Mouse (Mus musculus): ENCODE measurements around the gene Setdb1. TPM values are rescaled to one million over a fixed set of nuclear protein-coding genes. Genes with fewer than 3 reads are reported as not detected.

Setdb1 gene
- polyA plus RNA-seq, 1 experiment from 2014 or later = 60.2 TPM

DNA sequence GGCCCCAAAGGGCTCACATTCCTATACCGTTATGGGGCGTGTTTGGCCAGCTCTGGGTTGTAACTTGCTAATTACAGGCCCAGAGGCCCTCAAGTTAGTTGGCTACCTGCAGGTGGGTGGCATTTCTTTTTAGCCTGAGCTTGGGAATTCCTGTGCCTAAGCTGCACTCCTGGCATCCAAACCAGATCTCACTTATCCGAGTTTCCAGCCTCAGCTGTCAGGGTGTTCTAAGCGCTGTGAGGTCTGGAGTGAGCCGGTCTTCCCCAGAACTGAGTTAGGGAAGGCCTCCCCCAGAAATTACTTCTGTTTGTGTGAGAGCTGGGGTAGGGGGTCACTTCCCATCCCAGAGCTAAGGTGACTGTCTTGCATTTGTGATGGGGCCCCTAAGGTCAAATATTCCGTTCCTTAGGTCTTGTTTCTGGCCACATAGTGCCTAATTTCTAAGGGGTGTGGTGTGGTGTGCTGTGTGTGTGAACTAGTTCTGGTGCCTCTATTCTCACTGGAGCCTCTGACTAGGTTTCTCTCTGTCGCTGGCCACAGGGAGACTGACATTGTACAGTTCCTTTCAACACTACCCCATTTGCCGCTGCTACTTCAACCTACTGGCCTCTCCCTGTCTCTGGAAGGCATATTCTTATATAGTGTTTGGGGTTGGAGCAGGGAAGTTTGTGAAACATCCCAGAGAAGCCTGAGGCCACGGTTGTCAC lies 41.0 kb downstream of the Setdb1 start:
- no peak for ATAC-seq (ENCODE audit: low FRiP score, low read depth)
- peaks cover 39% of the 10 kb centered on the region for H3K4me1 ChIP-seq

DNA sequence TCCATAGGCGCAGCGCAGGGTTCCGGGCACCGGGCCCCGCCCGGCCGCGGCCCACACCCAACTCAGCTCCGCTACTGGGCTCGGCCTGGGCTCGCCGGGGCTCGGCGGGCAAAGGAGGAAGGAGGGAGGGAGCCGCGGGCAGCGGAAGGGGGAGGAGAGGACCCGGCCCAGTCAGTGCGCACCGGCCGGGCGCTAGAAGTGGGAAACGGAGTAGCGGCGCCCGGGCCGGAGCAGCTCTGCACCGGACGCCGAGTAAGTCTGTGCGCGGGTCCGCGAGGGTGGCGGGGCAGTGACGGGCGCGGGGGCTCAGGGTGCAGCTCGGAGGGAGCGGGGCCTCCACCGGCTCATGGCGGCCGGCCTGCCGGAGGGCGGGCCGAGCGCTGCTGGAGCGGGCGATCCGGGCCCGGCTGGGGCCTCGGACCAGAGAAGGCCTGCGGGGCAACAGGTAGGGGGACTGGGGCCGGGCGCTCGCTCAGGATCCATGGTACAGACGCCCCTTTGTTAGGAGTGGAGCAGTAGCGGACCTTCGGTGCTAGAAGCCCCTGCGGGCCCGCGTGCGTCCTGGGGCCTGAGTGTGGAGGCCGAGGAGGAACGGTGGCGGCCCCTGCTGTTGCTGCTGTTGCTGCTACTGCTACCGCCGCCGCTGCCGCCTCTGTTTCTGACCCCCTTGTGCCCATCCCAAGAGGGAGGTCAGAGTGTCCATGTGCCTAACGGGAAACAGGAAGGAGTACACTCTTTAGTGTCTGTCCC lies 41.7 kb downstream of the Setdb1 start:
- Histone ChIP-seq H3K27ac (replicated peaks) (peak overlapping the region; percentile 92), H3K27me3 (no peaks in the 10 kb centered on the region; the same call in 1 of the 2 replicates), H3K4me1 (peaks cover 38% of the 10 kb centered on the region), H3K9ac (replicated peaks) (peak overlapping the region; percentile 96), H3K4me3 (peak overlapping the region; percentile 80), H3K36me3 (peaks cover 4% of the 10 kb centered on the region; the same call in 1 of the 2 replicates), H3K9me3 (no peaks in the 10 kb centered on the region), H3K4me2 (replicated peaks) (peak overlapping the region; percentile 68)
- WGBS = under 1% methylated on average over 69 of the region's 71 CpGs
- ATAC-seq (ENCODE audit: low FRiP score, low read depth) = peak; percentile 91

More for the DNA sequence above, 41.0 kb downstream of the Setdb1 start:
- 14% methylated on average over 9 of the region's 9 CpGs for WGBS
- H3K27me3 ChIP-seq = no peaks in the 10 kb centered on the region; the same call in 1 of the 2 replicates
- H3K9me3 ChIP-seq = no peaks in the 10 kb centered on the region
- H3K4me2 ChIP-seq (replicated peaks) = peak overlapping the region; percentile 68
- H3K27ac ChIP-seq (replicated peaks) = peak overlapping the region; percentile 92
- H3K9ac ChIP-seq (replicated peaks) = peak overlapping the region; percentile 96
- H3K4me3 ChIP-seq = peak overlapping the region; percentile 80
- peaks cover 12% of the 10 kb centered on the region for H3K36me3 ChIP-seq

DNA sequence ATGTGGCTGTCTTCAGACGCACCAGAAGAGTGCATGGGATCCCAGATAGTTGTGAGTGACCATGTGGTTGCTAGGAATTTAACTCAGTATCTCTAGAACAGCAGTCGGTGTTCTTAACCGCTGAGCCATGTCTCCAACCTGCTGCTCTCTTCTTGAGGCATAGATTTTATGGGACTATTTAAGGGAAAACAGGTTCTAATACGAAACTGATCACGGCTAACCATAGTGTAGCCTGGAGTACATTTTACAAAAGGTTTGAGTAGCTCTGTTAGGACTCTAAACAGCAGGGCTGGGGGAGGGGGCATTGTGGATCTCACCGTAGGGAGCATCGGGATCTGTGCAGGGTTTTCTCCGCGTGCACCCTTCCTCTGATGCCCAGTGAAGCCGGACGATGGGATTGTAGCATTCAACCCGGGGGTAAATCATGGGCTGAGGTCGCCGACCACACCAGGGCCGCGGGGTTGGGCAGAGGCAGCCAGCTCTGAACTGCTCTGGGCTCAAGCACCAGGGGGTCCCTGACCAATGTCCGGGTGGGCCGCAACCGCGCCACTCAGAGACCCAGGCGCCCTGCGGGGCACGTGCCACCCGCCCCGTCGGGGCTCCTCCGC lies 42.4 kb downstream of the Setdb1 start, which contains the start of gene Cers2:
Gene Cers2, plus strand, starts transcription at position 306 of the 608 bp plus-strand sequence.
- Histone ChIP-seq H3K27ac (replicated peaks) (peak within 1 kb of the TSS; percentile 92), H3K9me3 (no peaks in the 10 kb centered on the region), H3K9ac (replicated peaks) (peak within 1 kb of the TSS; percentile 96), H3K4me2 (replicated peaks) (peak within 1 kb of the TSS; percentile 68), H3K4me1 (peaks cover 35% of the 10 kb centered on the region), H3K36me3 (no peaks in the 10 kb centered on the region), H3K4me3 (peak within 1 kb of the TSS; percentile 80), H3K27me3 (no peaks in the 10 kb centered on the region; the same call in 1 of the 2 replicates)
- WGBS = 3% methylated on average over 27 of the region's 27 CpGs
- ATAC-seq (ENCODE audit: low FRiP score, low read depth) = peak; percentile 17; the same call in 1 of the 2 replicates

DNA sequence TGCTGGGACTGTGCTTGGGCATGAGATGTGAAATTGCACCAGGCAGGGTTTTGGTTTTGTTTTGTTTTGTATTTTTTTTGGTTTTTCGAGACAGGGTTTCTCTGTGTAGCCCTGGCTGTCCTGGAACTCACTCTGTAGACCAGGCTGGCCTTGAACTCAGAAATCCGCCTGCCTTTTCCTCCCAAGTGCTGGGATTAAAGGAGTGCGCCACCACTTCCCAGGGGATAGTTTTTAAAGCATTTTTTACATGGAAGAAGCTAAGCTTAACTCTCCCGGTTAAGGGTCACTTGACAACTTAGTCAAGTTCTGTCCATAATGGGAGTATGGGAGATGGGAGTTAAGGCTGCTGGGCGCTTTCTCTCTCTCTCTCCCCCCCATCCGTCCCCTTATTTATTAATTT lies 42.9 kb downstream of the Setdb1 start:
- H3K4me3 ChIP-seq = peak overlapping the region; percentile 80; the same call in 1 of the 2 replicates
- H3K9me3 ChIP-seq = no peaks in the 10 kb centered on the region
- H3K4me2 ChIP-seq (replicated peaks) = peak overlapping the region; percentile 68
- 62% methylated on average over 6 of the region's 6 CpGs for WGBS
- H3K27me3 ChIP-seq = no peaks in the 10 kb centered on the region; the same call in 1 of the 2 replicates
- no peak for ATAC-seq (ENCODE audit: low FRiP score, low read depth)
- H3K4me1 ChIP-seq = peaks cover 34% of the 10 kb centered on the region
- H3K27ac ChIP-seq (replicated peaks) = peak overlapping the region; percentile 92; the same call in 1 of the 2 replicates
- H3K36me3 ChIP-seq = no peaks in the 10 kb centered on the region
- no peak overlapping the region for H3K9ac ChIP-seq (replicated peaks)

DNA sequence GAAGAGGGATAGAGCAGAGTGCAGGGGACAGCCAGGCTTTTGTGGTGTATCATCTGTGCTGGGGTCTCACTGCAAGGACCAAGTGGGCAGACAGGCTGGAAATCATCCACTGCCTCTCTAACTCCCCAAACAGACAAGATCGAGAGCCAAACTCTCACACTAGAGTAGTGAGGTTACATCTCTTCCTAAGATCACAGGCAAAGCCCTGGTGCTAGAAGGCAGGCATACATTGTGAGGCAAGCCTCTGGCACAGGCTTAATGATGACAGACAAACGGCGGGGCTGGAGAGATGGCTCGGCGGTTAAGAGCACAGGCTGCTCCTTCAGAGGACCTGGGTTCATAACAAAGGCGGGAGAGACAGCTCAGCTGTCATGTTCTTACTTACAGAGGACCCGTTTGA lies 43.5 kb downstream of the Setdb1 start:
- Histone ChIP-seq H3K4me1 (peaks cover 28% of the 10 kb centered on the region), H3K9me3 (no peaks in the 10 kb centered on the region), H3K4me3 (no peak overlapping the region), H3K27me3 (no peaks in the 10 kb centered on the region; the same call in 1 of the 2 replicates), H3K27ac (replicated peaks) (no peak overlapping the region), H3K4me2 (replicated peaks) (no peak overlapping the region), H3K9ac (replicated peaks) (no peak overlapping the region), H3K36me3 (no peaks in the 10 kb centered on the region)
- no peak for ATAC-seq (ENCODE audit: low FRiP score, low read depth)
- WGBS = 37% methylated on average over 7 of the region's 7 CpGs

DNA sequence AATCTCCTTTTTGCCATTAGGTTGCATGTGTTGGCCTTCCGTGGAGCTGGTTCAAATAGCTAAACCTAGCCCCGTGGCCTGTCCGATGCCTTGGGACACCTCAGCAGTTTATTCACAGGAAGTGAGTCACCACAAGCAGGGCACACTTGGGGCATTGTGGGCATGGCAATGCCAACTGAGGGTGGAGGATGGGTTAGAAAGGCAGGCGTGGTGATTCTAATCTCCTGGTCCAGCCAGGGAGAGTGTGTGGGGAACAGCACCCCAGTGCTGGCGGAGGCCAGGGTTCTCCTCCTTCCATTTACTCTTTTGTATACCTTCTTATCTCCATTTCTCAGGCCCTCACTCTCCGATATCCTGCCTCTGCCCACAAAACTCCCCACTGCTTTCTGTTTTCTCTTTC lies 44.4 kb downstream of the Setdb1 start:
- Histone ChIP-seq H3K27ac (replicated peaks) (no peak overlapping the region), H3K4me2 (replicated peaks) (no peak overlapping the region), H3K4me1 (peaks cover 24% of the 10 kb centered on the region), H3K27me3 (no peaks in the 10 kb centered on the region; the same call in 1 of the 2 replicates), H3K4me3 (no peak overlapping the region), H3K36me3 (no peaks in the 10 kb centered on the region), H3K9me3 (no peaks in the 10 kb centered on the region), H3K9ac (replicated peaks) (no peak overlapping the region)
- WGBS = 81% methylated on average over 6 of the region's 6 CpGs
- no peak for ATAC-seq (ENCODE audit: low FRiP score, low read depth)

DNA sequence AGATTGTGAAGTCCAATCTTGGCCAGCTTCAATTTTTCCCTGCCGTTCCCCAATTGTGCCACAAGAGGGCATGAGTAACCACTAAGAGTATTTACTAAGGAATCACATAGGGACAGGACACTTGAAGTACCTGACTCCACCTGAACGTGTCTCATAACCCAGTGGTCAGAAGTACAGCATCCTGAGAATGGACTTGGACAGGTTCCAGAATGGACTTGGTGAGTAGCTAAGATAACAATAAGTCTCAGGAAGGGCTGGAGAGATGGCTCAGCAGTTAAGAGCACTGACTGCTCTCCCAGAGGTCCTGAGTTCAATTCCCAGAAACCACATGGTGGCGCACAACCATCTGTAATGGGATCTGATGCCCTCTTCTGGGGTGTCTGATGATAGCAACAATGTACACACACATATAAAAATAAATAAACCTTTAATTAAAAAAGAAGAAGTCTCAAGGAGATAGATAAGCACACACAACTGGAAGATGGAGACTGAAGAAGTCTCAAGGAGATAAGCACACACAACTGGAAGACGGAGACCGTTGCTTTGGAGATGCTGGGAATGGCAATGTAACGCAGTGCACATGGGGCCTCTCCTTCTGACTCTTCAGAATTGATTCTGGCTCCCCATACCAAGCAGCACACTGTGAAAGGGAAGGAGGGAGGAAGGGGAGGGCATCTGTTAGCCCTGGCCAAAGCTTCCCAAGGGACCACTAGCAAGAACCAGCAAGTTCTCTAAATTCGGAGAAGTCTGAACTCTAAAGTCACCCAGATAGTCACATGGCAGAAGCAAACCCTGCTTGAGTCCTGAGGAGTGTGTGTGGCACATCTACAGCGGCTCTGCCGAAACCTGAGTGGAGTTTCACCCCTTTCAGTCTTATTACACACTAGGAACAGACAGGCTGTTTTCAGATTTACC lies 45.8 kb downstream of the Setdb1 start:
- H3K4me3 ChIP-seq = no peak overlapping the region
- no peak overlapping the region for H3K4me2 ChIP-seq (replicated peaks)
- H3K4me1 ChIP-seq = peaks cover 14% of the 10 kb centered on the region
- ATAC-seq (ENCODE audit: low FRiP score, low read depth) = no peak
- no peak overlapping the region for H3K9ac ChIP-seq (replicated peaks)
- 69% methylated on average over 9 of the region's 9 CpGs for WGBS
- no peak overlapping the region for H3K27ac ChIP-seq (replicated peaks)
- no peaks in the 10 kb centered on the region for H3K9me3 ChIP-seq
- H3K36me3 ChIP-seq = no peaks in the 10 kb centered on the region
- H3K27me3 ChIP-seq = no peaks in the 10 kb centered on the region; the same call in 1 of the 2 replicates

DNA sequence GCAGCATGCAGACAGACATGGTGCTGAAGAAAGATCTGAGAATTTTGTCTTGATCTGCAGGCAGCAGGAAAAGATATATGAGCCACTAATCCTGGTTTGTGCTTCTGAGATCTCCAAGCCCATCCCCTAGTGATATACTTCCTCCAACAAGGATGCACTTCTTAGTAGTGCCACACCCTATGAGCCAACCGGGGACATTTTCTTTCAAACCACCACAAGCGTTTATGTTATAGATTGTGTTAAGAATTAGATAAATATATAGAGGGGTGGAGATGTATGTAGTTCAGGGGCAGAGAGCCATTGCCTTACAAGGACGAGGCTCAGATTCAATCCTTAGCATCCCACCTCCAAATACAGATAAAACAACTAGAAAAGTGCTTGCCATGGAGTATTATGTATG lies 46.5 kb downstream of the Setdb1 start:
- H3K27me3 ChIP-seq = no peaks in the 10 kb centered on the region; the same call in 1 of the 2 replicates
- 75% methylated on average over 3 of the region's 3 CpGs for WGBS
- no peaks in the 10 kb centered on the region for H3K36me3 ChIP-seq
- H3K9me3 ChIP-seq = no peaks in the 10 kb centered on the region
- H3K4me2 ChIP-seq (replicated peaks) = no peak overlapping the region
- no peak overlapping the region for H3K9ac ChIP-seq (replicated peaks)
- no peak for ATAC-seq (ENCODE audit: low FRiP score, low read depth)
- H3K4me1 ChIP-seq = peaks cover 7% of the 10 kb centered on the region; the same call in 1 of the 2 replicates
- H3K4me3 ChIP-seq = no peak overlapping the region
- no peak overlapping the region for H3K27ac ChIP-seq (replicated peaks)

DNA sequence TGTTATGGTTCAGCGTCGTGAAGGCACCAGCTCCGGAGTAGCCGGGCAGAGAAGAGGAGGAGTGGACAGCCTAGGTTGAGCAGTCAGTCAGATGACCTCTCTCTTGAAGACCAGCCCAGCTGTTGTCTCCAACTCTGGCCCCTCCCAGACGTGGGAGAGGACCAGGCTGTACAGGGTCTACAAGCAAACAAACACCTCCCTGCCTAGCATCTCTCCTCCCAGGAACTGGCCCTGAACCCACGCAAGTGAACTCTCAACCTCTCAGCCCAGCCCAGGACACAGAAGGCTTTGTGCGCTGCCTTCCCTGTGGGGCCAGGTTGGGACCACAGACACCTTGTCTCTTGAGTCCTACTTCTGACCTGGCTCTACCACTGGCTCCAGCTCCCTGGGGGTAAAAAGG lies 49.9 kb downstream of the Setdb1 start, which contains the start of gene Anxa9:
Gene Anxa9, minus strand, starts transcription at position 77 of the 400 bp plus-strand sequence.
- Histone ChIP-seq H3K4me1 (no peaks in the 10 kb centered on the region), H3K4me2 (replicated peaks) (no peak within 1 kb of the TSS), H3K36me3 (no peaks in the 10 kb centered on the region), H3K27me3 (no peaks in the 10 kb centered on the region), H3K9ac (replicated peaks) (no peak within 1 kb of the TSS), H3K9me3 (no peaks in the 10 kb centered on the region), H3K27ac (replicated peaks) (no peak within 1 kb of the TSS), H3K4me3 (no peak within 1 kb of the TSS)
- 77% methylated on average over 7 of the region's 7 CpGs for WGBS
- no peak for ATAC-seq (ENCODE audit: low FRiP score, low read depth)

DNA sequence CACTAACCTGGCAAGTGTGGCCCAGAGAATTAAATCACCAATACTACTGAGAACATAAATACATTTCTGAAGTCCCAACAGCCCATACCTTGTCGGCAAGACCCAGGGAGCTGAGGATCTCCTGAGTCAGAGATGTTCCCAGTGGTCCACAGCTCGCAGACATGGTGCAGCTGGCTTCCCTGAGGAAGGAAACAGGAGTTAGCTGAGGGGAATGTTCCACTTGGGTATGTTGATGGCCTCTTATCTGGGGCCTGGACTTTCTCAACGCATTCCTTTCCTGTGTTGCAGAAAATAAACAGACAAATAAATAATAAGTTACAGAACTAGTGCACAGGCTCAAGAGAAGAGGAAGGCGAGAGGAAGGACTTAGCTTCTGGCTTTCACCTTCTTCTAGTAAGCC lies 50.8 kb downstream of the Setdb1 start:
- Histone ChIP-seq H3K4me1 (no peaks in the 10 kb centered on the region), H3K4me2 (replicated peaks) (no peak overlapping the region), H3K4me3 (no peak overlapping the region), H3K9ac (replicated peaks) (no peak overlapping the region), H3K27ac (replicated peaks) (no peak overlapping the region), H3K36me3 (no peaks in the 10 kb centered on the region), H3K27me3 (no peaks in the 10 kb centered on the region), H3K9me3 (no peaks in the 10 kb centered on the region)
- 91% methylated on average over 4 of the region's 4 CpGs for WGBS
- no peak for ATAC-seq (ENCODE audit: low FRiP score, low read depth)

DNA sequence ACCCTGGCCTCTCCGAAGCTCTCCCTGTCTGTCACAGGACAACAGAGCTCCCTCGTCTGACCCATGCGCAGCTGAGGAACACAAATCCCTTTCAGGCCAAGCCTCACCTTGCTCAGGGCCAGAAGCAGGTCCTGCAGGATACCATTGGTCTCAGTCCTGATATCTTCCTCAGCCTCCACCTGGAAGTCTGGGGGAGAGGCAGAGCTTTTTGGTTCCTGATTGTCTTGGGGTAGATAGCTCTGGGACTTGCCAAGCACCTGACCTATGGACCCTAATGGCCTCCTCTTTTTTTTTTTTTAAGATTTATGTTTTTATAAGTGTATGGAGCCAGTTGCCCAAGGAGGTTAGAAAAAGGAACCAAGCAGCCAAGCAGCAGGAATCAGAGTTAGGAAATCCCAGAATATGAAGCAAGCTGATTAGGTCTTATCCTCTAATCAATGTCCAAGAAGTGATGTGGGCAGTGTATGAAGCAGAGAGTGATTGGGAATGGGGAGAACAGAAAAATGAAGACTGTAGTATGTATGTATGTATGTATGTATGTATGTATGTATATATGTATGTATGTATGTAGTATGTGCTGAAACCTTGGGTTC lies 55.7 kb downstream of the Setdb1 start:
- ATAC-seq (ENCODE audit: low FRiP score, low read depth) = no peak
- Histone ChIP-seq H3K4me1 (no peaks in the 10 kb centered on the region), H3K36me3 (0 out of 2 replicates have a peak, but pooled peaks cover 4% of the 10 kb centered on the region), H3K9me3 (no peaks in the 10 kb centered on the region), H3K27me3 (no peaks in the 10 kb centered on the region), H3K4me3 (no peak overlapping the region), H3K4me2 (replicated peaks) (no peak overlapping the region), H3K27ac (replicated peaks) (no peak overlapping the region), H3K9ac (replicated peaks) (no peak overlapping the region)
- WGBS = 83% methylated on average over 3 of the region's 3 CpGs

Data from midbrain, embryonic 12.5 days (tissue).